Mouse (Mus musculus) limb, embryonic 13.5 days (tissue): ENCODE measurements around the gene D13Ertd608e. TPM values are rescaled to one million over a fixed set of nuclear protein-coding genes. Genes with fewer than 3 reads are reported as not detected.
"Not testable (repeated sequence)": the region's sequence is repeated elsewhere in the genome, so short reads cannot be mapped to it uniquely, and the experiment has no call there.

Experiments used
- ATAC-seq: fragments of 200-750 bp; cut with Nextera tagmentation; 2 replicates; pipeline ENCODE4 v1.8.0; 2017; ENCODE audit warnings: low read depth, moderate number of reproducible peaks, moderate TSS enrichment; ENCODE audit not compliant: low FRiP score
- H3K27ac ChIP-seq: fragments of 300-500 bp; sonication (generic); 2 replicates; pipeline ENCODE4 v1.5.1; 2015; ENCODE audit warnings: inconsistent platforms, mild to moderate bottlenecking, moderate library complexity
- H3K27me3 ChIP-seq: fragments of 300-500 bp; sonication (generic); 2 replicates; pipeline ENCODE4 v1.6.1; 2015; ENCODE audit warnings: mild to moderate bottlenecking, inconsistent platforms
- H3K36me3 ChIP-seq: fragments of 300-500 bp; sonication (generic); 2 replicates; pipeline ENCODE4 v1.6.1; 2015; ENCODE audit warnings: inconsistent platforms, mild to moderate bottlenecking, moderate library complexity
- H3K4me1 ChIP-seq: fragments of 300-500 bp; sonication (generic); 2 replicates; pipeline ENCODE4 v1.6.1; 2015; ENCODE audit warnings: inconsistent platforms
- H3K4me2 ChIP-seq: fragments of 300-500 bp; sonication (generic); replicated peaks from 2 replicates; pipeline ENCODE4 v1.6.1; 2015; ENCODE audit warnings: inconsistent platforms, mild to moderate bottlenecking, moderate library complexity
- H3K4me3 ChIP-seq: fragments of 300-500 bp; sonication (generic); 2 replicates; pipeline ENCODE4 v1.5.1; 2015; ENCODE audit warnings: moderate library complexity, mild to moderate bottlenecking, inconsistent platforms
- H3K9ac ChIP-seq: fragments of 300-500 bp; sonication (generic); 2 replicates; pipeline ENCODE4 v1.6.1; 2015; ENCODE audit warnings: mild to moderate bottlenecking, inconsistent platforms
- H3K9me3 ChIP-seq: fragments of 300-500 bp; sonication (generic); 2 replicates; pipeline ENCODE4 v1.6.1; 2016; ENCODE audit warnings: inconsistent platforms
- WGBS: fragments of 180-500 bp; shearing (Covaris S2); methylation state at CpG from one replicate; pipeline ENCODE4 v1.1.7; 2015; 5-methylcytosine and 5-hydroxymethylcytosine counted together
- polyA plus RNA-seq: library from polyadenylated mRNA; unstranded; fragments of >200 nt; fragmentation: Nextera tagmentation; extraction: Ambion mirVana; gene quantifications from 2 replicates; pipeline ENCODE4 v1.2.1, GENCODE M21; 2015

Gene D13Ertd608e
- polyA plus RNA-seq, 1 experiment from 2014 or later: not detected

DNA sequence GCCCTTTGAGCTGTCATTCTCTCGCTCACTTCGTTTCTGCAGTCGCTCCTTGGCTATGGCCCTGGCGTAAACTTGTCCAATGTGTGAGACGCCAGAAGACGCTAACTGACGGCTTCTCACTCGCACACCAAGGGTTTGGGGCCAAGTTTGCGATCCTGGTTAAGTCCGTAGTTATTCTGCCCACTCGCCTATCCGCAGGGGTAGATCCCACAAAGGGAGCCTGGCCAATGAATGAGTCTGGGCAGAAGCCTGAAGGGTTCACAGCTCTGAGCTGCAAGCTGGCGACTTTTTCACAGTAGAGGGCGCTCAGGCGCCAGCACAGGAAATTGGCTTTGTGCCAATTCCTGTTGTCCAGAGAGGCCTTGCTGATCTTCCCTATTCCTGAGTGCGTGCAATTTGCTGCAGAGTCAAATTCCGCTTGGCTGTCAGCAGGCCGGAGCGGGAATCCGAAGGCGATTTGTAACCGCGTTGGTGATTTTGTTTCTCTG is 562 bp downstream of the D13Ertd608e start:
- not testable (repeated sequence) for H3K9ac ChIP-seq, H3K27ac ChIP-seq, H3K36me3 ChIP-seq, H3K4me1 ChIP-seq, H3K9me3 ChIP-seq
- WGBS: 12% methylated on average over 23 of the region's 23 CpGs
- peak overlapping the region; percentile 20 for H3K4me3 ChIP-seq
- H3K27me3 ChIP-seq: peaks cover 21% of the 10 kb centered on the region
- peak; percentile 60 for ATAC-seq
- peak overlapping the region; percentile 45 for H3K4me2 ChIP-seq

DNA sequence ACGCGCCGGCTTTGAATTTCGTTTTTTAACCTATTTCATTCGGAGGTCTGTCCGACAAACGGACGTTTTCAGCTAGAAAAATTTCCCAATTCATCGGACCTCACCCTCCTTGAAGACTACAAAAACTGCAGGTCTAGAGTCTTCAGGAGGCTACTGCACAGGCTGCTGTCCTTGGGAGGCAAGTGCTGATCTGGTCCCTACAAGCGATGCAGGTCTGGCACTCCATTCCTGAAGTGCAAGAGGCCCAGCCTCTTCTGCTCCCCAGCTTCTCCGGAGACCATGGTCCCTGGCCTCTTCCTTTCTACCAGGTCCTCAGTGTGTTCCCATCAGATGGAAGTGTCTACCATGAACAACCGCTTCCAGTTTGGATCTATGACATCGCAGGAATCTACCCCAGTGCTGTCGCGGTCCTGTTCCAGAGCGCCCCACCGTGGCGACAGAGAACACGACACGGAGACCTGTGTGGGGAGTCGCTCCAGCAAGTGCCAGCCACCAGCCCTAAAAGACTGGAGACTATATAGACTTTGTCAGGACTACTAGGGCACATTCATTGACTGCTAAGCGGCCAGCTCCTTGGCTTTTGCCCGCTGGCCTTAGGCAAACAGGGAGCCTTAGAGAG is 2.0 kb downstream of the D13Ertd608e start:
- H3K4me1 ChIP-seq, H3K27ac ChIP-seq, H3K4me3 ChIP-seq, H3K9ac ChIP-seq, H3K9me3 ChIP-seq, H3K36me3 ChIP-seq, H3K4me2 ChIP-seq: not testable (repeated sequence)
- 0 out of 2 replicates have a peak, but pooled peaks have one; percentile 29 for ATAC-seq
- peaks cover 21% of the 10 kb centered on the region for H3K27me3 ChIP-seq
- WGBS: 6% methylated on average over 14 of the region's 23 CpGs

DNA sequence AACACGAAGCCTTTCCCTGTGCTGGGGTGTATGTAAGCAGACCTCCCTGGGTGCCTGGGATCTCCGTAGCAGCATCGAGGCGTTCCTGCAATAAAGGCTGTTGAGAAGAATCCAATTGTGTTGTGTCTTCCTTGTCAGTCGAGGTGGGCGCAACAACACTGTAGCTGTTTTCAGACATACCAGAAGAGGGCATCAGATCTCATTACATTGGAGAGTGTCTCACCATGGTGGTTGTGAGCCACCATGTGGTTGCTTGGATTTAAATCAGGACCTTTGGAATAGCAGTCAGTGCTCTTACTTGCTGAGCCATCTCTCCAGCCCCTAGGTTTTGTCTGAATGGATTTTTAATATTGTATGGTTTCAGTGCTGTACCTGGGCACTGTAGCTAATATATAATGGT is 4.2 kb downstream of the D13Ertd608e start:
- H3K9me3 ChIP-seq, H3K27ac ChIP-seq, H3K4me1 ChIP-seq, H3K36me3 ChIP-seq, H3K4me3 ChIP-seq, H3K9ac ChIP-seq, H3K4me2 ChIP-seq, ATAC-seq: not testable (repeated sequence)
- 38% methylated on average over 6 of the region's 6 CpGs for WGBS
- H3K27me3 ChIP-seq: peaks cover 20% of the 10 kb centered on the region

DNA sequence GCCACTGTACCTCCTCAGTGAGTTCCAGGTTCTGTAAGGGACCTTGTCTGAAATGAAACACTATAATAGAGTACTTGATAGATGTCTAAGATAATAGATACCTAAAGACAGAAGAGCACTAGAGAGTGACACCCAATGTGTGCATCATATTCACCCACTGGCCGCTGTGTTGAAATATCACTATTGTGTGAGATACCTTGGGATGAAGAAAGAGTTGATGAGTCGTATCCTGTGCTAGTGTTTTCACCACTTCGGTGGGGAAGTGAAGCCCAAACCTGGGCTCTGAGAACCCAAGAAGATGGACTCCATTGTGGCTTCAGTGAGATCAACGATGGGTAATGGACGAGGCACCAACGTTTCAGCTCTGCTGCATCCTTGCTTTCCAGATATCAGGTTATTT is 26.6 kb downstream of the D13Ertd608e start:
- not testable (repeated sequence) for H3K36me3 ChIP-seq, ATAC-seq, H3K9ac ChIP-seq, H3K27me3 ChIP-seq, H3K4me3 ChIP-seq, H3K9me3 ChIP-seq, H3K4me1 ChIP-seq, H3K27ac ChIP-seq, H3K4me2 ChIP-seq
- WGBS: no CpG with 5 or more reads among the region's 6 CpGs

DNA sequence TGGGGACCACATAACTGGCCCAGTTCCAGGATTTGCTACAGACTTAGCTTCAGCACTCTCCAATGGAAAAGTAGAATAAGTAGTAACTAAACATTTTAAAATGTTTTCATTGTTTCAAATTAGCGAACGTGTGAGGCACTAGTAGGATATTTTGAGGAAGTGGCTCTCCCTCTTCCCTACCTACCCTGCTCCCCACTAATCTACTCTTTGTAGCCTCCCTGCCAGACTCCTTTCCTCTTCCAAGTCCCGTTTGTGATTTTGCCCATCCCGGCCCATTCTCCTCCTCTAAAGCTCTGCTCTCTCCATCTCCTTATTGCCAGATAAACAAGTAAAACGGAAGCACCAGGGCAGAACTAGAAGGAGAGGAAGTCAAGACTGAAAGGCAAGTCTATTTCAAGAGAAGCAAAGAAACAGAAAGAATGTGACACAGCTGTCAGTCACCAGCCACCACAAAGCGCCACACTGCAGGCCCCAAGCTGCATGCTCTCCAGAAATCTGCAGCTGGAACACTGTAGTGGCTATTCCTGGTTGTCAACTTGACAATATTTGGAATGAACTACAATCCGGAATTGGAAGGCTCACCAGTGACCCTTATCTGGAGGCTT is 28.7 kb downstream of the D13Ertd608e start:
- H3K4me2 ChIP-seq, ATAC-seq, H3K9me3 ChIP-seq, H3K9ac ChIP-seq, H3K4me3 ChIP-seq, H3K36me3 ChIP-seq, H3K27ac ChIP-seq, H3K27me3 ChIP-seq, H3K4me1 ChIP-seq: not testable (repeated sequence)
- WGBS: 72% methylated on average over 6 of the region's 7 CpGs

DNA sequence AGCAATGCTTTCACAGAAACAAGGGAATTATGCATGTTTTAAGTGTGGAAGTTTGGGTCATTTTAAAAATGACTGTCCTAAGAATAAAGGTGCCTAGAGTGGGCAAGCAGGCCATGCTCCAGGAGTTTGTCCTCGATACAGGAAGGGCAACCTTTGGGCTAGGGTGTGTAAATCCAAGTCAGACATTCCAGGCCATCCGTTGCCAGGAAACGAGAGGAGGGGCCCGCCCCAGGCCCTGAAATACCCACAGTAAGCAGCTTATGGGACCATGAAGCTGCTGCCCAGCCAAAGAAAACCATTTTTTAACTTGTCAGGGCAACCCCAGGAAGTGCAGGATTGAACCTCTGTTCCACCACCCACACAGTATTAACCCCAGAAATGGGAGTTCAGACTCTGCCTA is 51.1 kb downstream of the D13Ertd608e start:
- H3K4me1 ChIP-seq, H3K9ac ChIP-seq, H3K36me3 ChIP-seq, H3K9me3 ChIP-seq, H3K4me2 ChIP-seq, ATAC-seq, H3K27ac ChIP-seq, H3K4me3 ChIP-seq, H3K27me3 ChIP-seq: not testable (repeated sequence)
- 30% methylated on average over 4 of the region's 4 CpGs for WGBS

DNA sequence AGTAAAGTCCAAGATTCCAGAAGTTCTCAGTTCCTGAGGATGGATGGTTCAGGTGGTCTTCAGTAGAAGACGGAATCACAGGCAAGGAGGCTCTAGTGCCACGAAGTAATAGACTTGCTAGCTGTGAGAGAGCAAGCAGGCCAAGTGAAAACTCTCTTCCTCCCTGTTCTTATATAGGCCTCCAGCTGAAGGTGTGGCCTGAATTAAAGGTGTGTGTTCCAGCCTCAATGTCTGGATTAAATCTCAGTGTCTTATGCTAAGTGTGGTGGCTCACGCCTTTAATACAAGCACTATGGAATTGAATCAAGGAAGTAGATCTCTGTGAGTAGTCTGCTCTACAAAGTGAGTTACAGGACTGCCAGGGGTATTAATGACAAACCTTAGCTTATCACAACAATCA is 58.9 kb downstream of the D13Ertd608e start, which contains the start of gene Tcstv1:
Gene Tcstv1 (minus strand): TSS at position 101 of the 400 bp plus-strand sequence.
- 79% methylated on average over 3 of the region's 3 CpGs for WGBS
- H3K9me3 ChIP-seq, H3K27ac ChIP-seq, H3K4me1 ChIP-seq, H3K4me3 ChIP-seq, H3K9ac ChIP-seq, H3K36me3 ChIP-seq, H3K4me2 ChIP-seq, H3K27me3 ChIP-seq, ATAC-seq: not testable (repeated sequence)

Other genes starting within 250 kb of the D13Ertd608e start
- gene Ccl28, start 212.2 kb upstream of the D13Ertd608e start, polyA plus RNA-seq: 0.18 and 0.23 TPM in 2 replicates
- gene Hmgcs1, start 145.6 kb upstream of the D13Ertd608e start, polyA plus RNA-seq: 146 and 148 TPM in 2 replicates
- gene Nim1k, start 80.1 kb upstream of the D13Ertd608e start, polyA plus RNA-seq: 2.3 and 2.8 TPM in 2 replicates
- gene Zfp131, start 45.1 kb upstream of the D13Ertd608e start, polyA plus RNA-seq: 41.3 and 42.3 TPM in 2 replicates
- not detected in 2 replicates for gene AF067063, start 5.8 kb upstream of the D13Ertd608e start, polyA plus RNA-seq
- gene Tcstv1, start 58.8 kb downstream of the D13Ertd608e start, polyA plus RNA-seq: not detected in 2 replicates
- gene Gm21761, start 93.3 kb downstream of the D13Ertd608e start, polyA plus RNA-seq: not detected in 2 replicates
- not detected in 2 replicates for gene B020031M17Rik, start 114.8 kb downstream of the D13Ertd608e start, polyA plus RNA-seq
- gene Gm36079, start 191.0 kb downstream of the D13Ertd608e start, polyA plus RNA-seq: not detected in 2 replicates
- gene Gm21188, start 216.2 kb downstream of the D13Ertd608e start, polyA plus RNA-seq: not detected in 2 replicates